Mouse (Mus musculus): ENCODE measurements around the gene Ikbke.
A peak's percentile ranks its signal among the peaks of the same experiment; 100 is the strongest.

The Ikbke gene

DNA sequence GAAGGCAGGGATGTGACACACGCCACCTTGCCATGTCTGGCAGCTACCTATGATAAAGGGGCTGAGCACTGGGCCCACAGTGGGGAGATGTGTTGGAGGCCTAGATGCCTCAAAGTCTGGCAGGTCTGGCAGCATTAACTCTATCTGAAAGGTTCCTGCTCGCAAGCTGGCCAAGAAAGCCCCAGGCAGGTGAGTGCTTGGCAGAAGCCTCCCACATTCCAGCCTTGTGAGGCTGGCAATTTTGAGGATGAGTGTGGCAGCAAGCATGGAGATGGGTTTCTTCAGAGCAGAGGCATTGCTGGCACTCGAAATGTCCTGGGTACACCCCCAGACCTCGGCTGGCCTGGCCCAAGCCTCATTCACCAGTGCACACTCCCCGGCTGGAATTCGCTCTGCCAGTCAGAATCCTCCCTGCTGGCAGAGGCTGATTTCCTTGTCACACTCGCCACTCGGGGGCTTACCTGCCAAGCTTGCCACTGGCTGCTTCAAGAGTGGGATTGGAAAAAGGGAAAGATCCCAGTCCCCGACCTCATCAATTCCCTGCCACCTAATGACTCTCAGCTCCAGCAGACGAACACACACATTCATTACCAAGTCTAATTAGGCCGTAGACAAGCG, 39.7 kb downstream of the Ikbke start:
- no peak for DNase-seq (ENCODE audit: low spot score in 2 of 2)

GRCm38 (mm10) chr1:131238931-131239381, 40.5 kb downstream of the Ikbke start:
- no peak for DNase-seq (ENCODE audit: low spot score in 2 of 2)

DNA sequence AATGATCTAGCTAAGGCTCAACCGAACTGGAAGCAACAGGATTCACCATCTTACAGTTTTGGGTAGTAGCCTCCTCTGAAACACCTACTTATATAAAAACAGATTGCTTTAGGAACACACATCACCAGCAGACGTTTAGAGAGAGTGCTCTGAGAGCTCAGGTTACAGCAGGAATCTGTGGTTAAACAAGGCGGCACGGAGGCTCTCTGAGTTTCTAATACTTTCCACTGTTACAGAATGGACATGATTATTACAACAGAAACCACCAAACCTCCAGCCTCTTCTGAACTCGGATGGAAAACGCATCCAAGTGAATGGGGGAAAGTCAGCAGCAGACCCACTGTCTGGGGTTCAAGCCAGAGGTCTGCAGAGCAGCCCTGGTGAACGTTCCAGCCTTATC, 43.3 kb downstream of the Ikbke start:
- DNase-seq (ENCODE audit: low spot score in 2 of 2), result no peak

- no peak for DNase-seq (ENCODE audit: low spot score in 2 of 2)
These were observed 45.9 kb downstream of the Ikbke start for GRCm38 (mm10) chr1:131233527-131233926.

GRCm38 (mm10) chr1:131228659-131229058, 50.7 kb downstream of the Ikbke start:
- DNase-seq (ENCODE audit: low spot score in 2 of 2), result no peak

GRCm38 (mm10) chr1:131228225-131228624, 51.2 kb downstream of the Ikbke start:
- no peak for DNase-seq (ENCODE audit: low spot score in 2 of 2)

- DNase-seq (ENCODE audit: low spot score in 2 of 2), result no peak
These were observed 54.4 kb downstream of the Ikbke start for GRCm38 (mm10) chr1:131224848-131225471.

- no peak for DNase-seq (ENCODE audit: low spot score in 2 of 2)
These were observed 56.1 kb downstream of the Ikbke start for GRCm38 (mm10) chr1:131223345-131223744.

DNA sequence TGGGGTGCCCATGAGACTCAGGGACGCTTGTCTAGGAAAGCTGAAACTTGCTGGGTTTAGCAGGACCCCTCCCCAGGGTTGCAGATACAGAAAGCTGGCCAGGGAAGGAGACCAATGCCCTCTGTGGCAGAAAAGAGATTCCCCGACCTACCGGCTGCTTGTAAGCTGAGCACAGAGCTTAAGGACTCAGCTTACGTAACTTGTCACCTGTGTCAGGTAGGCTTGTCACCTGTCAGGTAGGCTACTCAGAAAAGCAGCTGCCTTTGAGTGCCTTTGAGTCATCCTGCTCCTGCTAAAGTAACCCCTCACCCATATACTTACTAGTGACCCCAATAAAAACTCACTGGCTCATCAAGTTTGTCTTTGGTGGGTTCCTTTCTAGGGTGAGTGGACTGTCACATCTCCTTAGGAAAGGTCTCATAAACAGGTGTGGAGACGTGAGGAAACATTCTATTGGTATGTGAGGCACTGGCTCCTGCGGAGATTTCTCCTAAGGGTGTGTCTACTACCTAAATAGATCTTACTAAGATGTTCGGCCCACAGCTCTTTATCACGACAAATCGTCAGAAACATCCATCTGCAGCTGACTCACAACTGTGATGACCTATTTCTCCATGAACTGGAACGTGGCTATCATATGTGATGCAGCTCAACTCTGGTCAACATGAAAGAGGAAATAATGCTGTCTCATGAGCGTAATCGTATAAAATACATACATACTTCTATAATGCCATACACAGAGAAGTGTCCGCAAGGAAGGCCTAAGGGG, 57.4 kb downstream of the Ikbke start:
- DNase-seq (ENCODE audit: low spot score in 2 of 2), result no peak

GRCm38 (mm10) chr1:131218933-131219332, 60.5 kb downstream of the Ikbke start:
- no peak for DNase-seq (ENCODE audit: low spot score in 2 of 2)

DNA sequence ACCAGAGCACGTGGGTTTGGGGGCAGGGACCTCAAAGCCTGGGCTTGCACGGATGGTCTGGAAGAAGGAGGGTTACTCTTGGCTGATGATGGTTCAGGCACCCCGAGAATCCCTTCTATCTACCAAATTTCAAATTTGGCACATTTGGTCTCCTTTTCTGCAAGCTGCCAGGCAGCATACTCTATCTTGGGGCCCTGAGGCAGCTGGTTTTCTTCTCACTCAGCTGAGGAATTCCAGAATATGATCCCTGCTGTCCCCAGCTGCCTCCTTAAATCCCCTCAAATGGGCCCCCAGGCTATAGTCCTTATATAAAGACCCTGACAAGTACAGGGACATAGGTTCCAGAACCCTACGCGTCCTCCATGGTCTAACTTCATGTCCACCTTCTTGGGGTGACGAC, 66.0 kb downstream of the Ikbke start:
- DNase-seq (ENCODE audit: low spot score in 2 of 2), result no peak

DNA sequence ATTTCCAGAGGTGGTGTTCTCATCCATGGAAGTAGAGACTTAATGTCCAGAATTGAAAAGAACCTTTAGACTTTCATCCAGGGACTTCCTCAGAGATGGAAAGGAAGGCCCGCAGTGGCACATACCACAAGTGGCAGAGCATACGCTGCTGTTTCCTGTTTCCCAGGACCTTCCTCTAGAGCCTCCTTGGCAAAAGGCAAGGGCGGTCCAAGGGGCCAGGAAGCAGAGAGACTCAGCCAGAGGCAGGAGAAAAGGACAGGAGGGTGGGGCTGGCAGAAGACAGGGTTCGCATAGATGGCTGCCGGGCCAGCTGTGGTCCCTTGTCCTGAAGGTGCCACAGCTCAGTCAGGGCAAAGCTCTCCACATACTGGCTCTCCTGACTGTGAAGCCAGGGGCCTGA, 66.5 kb downstream of the Ikbke start:
- no peak for DNase-seq (ENCODE audit: low spot score in 2 of 2)

GRCm38 (mm10) chr1:131211655-131212054, 67.8 kb downstream of the Ikbke start:
- DNase-seq (ENCODE audit: low spot score in 2 of 2), result no peak

DNA sequence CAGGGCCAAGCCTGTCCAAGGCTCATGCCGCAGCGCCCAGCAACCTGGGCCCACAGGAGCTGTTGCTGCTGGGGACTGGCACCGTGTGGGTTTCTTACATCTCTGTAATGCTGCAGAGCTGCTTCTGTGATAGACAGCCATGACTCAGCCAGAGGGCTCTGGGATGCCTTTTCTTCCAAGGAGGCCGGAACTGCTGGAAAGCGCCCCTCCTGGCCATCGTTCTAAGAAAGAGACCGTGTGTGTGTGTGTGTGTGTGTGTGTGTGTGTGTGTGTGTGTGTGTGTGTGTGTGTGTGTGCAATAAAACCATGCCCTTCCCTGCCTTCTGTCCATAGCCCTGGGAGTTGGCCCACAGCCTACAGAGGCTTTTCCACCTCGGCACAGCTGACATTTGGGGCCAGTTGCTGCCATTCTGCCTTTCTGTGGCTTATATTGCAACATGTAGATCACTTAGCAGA, 69.4 kb downstream of the Ikbke start:
- DNase-seq (ENCODE audit: low spot score in 2 of 2), result peak in 1 of 2 experiments; percentile 67

DNA sequence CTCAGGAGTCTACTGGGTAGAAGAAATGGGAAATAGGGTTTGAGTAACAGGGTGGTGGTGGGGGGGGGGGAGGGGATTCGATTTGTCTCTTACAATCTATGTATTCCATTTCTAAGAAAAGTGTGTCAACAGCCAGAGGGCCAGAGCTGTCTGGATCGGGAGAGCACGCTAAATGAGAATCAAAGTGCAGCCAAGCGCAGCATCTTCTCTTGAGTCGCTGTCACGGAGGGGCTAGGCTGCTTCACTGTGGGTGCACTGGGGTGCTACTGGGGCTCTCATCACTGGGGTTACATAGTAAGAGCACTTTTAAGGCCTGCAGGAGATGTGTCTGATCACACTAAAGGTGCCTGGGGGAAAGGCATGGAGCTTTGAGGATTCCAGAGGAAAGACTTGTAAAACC, 70.6 kb downstream of the Ikbke start:
- no peak for DNase-seq (ENCODE audit: low spot score in 2 of 2)

- no peak for DNase-seq (ENCODE audit: low spot score in 2 of 2)
These were observed 71.3 kb downstream of the Ikbke start for GRCm38 (mm10) chr1:131208081-131208480.

DNA sequence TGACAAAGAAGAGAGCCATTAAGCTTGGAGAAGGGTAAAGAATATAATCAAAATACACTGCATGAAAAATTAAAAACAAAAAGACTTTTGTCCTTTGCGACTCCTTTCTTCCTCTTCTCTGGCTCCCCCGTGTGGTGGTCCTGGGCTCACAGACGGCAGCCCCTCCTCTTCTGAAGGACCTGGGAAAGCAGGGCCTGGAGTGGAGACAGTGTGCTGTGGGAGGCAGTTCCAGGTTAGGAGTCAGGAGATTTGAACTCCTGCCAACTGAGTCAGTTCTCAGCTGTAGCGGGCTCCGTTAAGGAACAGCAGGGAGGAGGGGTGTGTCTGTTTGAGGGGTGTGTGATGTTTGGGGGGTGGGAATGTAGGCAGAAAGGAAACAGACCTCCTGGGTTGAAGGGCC, 71.9 kb downstream of the Ikbke start:
- DNase-seq (ENCODE audit: low spot score in 2 of 2), result peak; percentile 71 to 80

DNA sequence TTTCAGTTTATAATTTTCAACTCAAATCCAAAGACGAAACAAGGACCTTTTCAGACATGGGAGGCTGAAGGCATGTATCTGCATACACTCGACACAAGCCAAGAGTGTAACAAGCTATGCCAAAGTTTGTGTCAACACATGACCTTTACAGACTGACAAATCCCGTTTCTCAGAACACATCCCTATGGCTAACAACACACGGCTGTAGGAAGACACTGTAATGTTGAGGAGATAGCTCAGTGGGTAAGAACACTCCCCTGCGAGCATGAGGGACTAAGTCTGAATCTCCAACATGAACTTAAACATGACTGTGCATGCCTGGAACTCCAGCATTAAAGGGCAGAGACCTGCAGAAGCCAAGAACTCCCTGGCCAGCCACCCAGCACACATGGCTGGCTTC, 73.1 kb downstream of the Ikbke start:
- no peak for DNase-seq (ENCODE audit: low spot score in 2 of 2)

- no peak for DNase-seq (ENCODE audit: low spot score in 2 of 2)
These were observed 74.9 kb downstream of the Ikbke start for GRCm38 (mm10) chr1:131204461-131204860.
